Mouse (Mus musculus): ENCODE measurements around the gene Patl1. TPM values are rescaled to one million over a fixed set of nuclear protein-coding genes. Genes with fewer than 3 reads are reported as not detected.

Patl1 gene
- polyA plus RNA-seq (2017; shearing (Covaris generic)), result 26.8 TPM

DNA sequence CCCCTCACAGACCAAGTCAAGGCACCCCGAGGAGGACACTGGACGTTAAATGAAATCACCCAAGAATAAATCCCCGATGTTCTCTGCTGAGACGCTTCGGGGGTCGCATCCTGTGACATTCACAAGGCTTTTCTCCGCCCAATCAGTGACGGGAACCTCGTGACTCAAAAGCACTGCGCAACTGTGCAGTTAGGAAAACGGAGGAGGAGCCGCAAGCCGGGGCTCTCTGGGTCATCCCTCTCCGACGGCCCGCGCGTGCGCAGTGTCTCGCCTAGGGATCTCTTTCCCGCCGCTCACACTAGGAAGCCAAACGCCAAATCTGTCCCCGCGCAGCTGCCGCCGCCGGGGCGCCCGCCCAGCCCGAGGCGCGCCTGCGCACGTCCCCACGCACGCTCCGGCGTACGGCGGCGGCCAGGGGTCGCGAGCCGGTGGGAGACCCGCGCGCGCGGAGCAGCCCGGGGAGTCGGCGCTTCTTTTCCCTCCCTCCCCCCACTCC lies at the start of gene Patl1:
Patl1 (plus strand) TSS at position 363 of the 496 bp plus-strand sequence.

DNA sequence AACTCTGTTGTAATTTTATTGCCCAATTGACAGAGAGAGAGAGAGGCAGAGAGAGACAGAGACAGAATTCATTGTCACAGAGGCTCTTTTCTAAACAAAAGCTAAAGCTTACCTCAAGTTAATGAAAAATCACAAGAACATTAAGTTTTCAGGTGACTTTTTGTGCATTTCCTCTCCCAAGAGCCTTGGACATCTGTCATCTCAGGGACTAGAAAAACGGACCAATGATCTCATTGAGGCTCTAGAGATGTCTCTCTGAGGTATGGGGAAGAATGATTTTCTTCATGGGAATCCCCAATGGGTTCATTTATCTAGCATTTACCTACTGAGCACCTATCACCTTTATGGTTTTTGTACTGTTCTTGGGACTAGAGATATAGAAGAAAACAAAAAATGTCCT lies 37.2 kb upstream of the Patl1 start, which contains the start of gene Olfr1419:
Olfr1419 (minus strand) TSS at position 101 of the 400 bp plus-strand sequence.

DNA sequence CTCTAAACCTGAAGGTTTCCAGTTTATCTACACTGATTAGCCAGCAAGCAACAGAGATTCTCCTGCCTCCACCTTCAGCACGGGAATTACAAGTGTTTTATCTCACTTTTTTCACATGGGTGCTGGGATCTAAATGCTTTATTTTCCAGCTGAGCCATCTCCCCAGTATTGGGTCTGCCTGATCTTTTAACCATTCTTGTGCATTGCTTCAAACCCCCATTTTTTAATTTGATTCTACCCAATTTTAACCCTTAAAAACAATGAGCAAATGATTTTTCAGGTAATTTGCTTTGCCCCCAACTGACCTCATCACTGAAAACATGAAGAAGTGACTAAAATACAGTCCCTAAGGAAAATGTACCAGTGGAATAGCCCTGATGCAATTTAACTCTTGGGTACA lies 25.9 kb upstream of the Patl1 start, which contains the start of gene Olfr1420:
Olfr1420 (plus strand) TSS at position 301 of the 400 bp plus-strand sequence.

DNA sequence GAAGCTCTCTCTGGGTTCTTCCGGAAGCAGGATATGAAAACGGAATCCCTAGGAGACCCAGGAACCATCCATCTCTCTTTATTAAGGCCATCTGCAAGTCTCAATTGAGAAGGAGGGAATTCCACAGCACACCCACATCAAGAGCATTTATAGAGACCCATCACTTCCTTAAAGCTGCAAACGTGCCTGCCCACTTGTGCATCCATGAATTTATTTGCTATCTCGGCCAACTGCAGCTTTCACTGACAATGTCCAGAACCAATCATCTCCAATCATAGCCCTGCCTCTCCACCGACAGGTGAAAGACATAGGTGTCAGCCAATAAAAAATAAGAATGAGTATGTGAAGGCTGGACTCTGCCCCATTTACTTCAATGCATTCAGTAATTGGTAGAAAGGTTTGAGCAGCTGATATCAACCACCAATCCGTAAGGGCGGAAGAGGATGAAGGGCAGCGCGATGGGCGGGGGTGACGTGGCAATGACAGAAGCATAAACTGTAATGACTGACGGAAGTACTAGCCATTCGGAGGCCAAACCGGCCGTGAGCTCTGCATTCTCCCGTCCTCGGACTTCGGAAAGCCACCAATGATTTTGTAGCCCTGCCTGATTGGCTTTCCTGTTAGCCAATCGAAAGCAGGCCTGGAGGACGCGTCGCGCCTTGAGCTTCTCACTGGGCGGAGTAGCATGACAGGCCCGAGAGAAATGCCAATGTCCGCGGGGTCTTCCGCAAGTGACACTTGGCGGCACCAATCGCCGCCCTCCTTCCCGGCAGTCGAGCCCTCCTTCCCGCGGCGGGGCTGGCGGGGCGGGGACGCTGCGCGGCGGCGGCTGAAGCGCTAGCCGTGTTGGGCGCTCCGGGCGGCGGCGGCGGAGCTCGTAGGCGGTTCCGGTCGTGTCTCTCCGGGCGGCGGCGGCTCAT lies 53.1 kb downstream of the Patl1 start, which contains the start of gene Osbp:
Osbp (plus strand) TSS at position 919 of the 920 bp plus-strand sequence.

Other genes starting within 250 kb of the Patl1 start
- not detected for gene Oosp1, start 221.2 kb upstream of the Patl1 start, polyA plus RNA-seq (2017; shearing (Covaris generic))
- 0.66 TPM for gene Oosp3, start 215.3 kb upstream of the Patl1 start, polyA plus RNA-seq (2017; shearing (Covaris generic))
- gene Gif, start 164.8 kb upstream of the Patl1 start, polyA plus RNA-seq (2017; shearing (Covaris generic)), result not detected
- gene Mrpl16, start 142.0 kb upstream of the Patl1 start, polyA plus RNA-seq (2017; shearing (Covaris generic)), result 41.6 TPM
- gene Stx3, start 93.0 kb upstream of the Patl1 start, polyA plus RNA-seq (2017; shearing (Covaris generic)), result 2.2 TPM
- gene Olfr1417, start 73.2 kb upstream of the Patl1 start, polyA plus RNA-seq (2017; shearing (Covaris generic)), result not detected
- gene Olfr1418, start 51.3 kb upstream of the Patl1 start, polyA plus RNA-seq (2017; shearing (Covaris generic)), result not detected
- gene Olfr1419, start 37.3 kb upstream of the Patl1 start, polyA plus RNA-seq (2017; shearing (Covaris generic)), result not detected
- not detected for gene Olfr1420, start 25.8 kb upstream of the Patl1 start, polyA plus RNA-seq (2017; shearing (Covaris generic))
- 50.4 TPM for gene Osbp, start 53.5 kb downstream of the Patl1 start, polyA plus RNA-seq (2017; shearing (Covaris generic))
- not detected for gene Olfr1423, start 128.9 kb downstream of the Patl1 start, polyA plus RNA-seq (2017; shearing (Covaris generic))
- 0.29 TPM for gene Olfr1424, start 150.3 kb downstream of the Patl1 start, polyA plus RNA-seq (2017; shearing (Covaris generic))
- gene Olfr1425, start 165.3 kb downstream of the Patl1 start, polyA plus RNA-seq (2017; shearing (Covaris generic)), result not detected
- gene Olfr1426, start 179.6 kb downstream of the Patl1 start, polyA plus RNA-seq (2017; shearing (Covaris generic)), result not detected
- gene Olfr1427, start 190.9 kb downstream of the Patl1 start, polyA plus RNA-seq (2017; shearing (Covaris generic)), result not detected
- gene Olfr1428, start 203.5 kb downstream of the Patl1 start, polyA plus RNA-seq (2017; shearing (Covaris generic)), result not detected
- gene Olfr76, start 210.8 kb downstream of the Patl1 start, polyA plus RNA-seq (2017; shearing (Covaris generic)), result not detected

Data from effector memory CD4-positive, alpha-beta T cell, adult 7 months (primary cell).